Mouse (Mus musculus): Measurements from ENCODE around the gene Cnn2. TPM values are rescaled to one million over a fixed set of nuclear protein-coding genes. Genes with fewer than 3 reads are reported as not detected.

Cnn2 gene
- total RNA-seq, 2 experiments from 2014 or later, result 20.1 to 26.3 TPM

GRCm38 (mm10) chr10:79986963-79987362, 1.4 kb upstream of the Cnn2 start:
- peak; percentile 31 for ATAC-seq (replicated peaks; ENCODE audit: low FRiP score, poor library complexity, severe bottlenecking)

DNA sequence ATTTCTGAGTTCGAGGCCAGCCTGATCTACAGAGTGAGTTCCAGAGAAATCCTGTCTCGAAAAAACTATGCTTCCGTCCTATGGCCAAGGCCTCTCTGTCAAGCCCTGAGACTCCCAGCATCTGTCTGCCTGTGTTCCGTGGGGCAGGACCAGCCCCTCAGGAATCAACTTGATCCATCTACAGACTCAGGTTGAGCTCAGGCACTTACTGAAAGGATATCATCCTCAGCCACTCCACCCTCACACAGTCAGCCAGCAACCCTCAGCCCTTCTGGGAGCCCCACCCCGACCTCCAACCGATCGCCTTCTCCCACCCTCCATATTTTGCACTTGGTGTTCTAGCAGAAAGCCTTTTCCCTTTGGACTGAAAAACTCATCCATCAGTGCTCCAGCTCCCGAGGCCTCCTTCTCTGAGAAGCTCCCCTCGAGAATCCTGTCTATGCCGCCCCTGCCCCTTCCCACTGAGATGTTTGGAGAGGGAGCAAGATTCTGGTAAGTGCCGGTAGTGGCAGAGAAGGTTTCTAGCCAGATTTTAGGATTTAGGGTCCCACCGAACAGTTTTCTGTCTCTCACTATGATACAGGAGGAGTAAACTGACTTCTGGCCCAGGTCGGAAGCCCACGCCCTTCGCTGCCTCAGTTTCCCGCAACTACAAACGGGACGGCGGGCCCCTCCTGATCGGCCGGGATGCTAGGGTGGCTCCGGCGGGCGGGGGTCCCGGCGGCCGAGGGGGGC, 446 bp upstream of the Cnn2 start:
- no peak for ATAC-seq (replicated peaks; ENCODE audit: low FRiP score, poor library complexity, severe bottlenecking)

GRCm38 (mm10) chr10:79989272-79989786, 945 bp downstream of the Cnn2 start:
- no peak for ATAC-seq (replicated peaks; ENCODE audit: low FRiP score, poor library complexity, severe bottlenecking)

- no peak for ATAC-seq (replicated peaks; ENCODE audit: low FRiP score, poor library complexity, severe bottlenecking)
Measured at GRCm38 (mm10) chr10:79989870-79990269, 1.5 kb downstream of the Cnn2 start.

GRCm38 (mm10) chr10:79991099-79991498, 2.7 kb downstream of the Cnn2 start:
- ATAC-seq (replicated peaks; ENCODE audit: low FRiP score, poor library complexity, severe bottlenecking), result no peak

DNA sequence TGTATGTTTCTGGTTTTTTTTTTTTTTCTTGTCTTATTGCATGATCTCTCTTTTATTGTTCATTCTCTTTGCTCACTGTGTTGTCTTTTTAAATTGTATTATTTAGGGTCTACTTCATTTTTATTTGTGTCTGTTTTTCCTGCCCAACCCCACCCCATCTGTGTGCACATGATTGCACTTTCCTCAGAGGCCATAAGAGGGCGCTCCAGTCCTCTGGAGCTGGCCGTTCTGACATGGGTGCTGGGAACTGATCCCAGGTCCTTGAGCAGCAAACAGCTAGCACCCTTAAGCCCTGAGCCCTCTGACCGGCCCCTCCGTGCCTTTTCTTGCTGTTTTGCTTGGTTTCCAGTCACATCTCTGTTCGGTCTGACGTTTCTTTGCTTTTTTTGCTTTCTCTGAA, 3.2 kb downstream of the Cnn2 start:
- ATAC-seq (replicated peaks; ENCODE audit: low FRiP score, poor library complexity, severe bottlenecking), result no peak

DNA sequence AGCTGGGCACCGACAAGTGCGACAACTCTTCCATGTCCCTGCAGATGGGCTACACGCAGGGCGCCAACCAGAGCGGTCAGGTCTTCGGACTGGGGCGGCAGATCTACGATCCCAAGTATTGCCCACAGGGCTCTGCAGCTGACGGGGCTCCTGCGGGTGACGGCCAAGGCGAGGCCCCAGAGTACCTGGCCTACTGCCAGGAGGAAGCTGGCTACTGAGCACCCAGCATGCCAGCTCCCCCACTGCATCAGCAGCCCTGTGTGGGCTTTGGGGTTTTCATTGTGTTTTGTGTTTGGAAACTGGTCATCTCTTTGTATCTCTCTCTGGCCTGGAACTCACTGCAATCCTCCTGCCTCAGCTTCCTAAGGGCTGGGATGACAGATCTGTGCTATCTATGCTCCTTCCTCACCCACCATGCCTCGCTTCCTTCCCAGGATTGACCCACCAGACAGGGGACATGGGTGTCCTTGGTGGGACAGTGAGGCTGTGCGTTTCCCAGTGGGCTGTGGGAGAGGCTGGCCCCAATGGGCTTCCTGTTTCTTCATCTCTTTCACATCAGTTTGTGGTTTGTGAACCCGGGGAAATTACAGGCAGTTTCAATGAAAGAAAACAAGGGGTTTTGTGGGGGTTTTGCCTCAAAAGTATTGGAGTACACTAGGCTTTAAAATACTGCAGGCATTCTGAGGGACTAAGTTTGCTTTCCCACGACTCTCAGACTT, 6.2 kb downstream of the Cnn2 start:
- no peak for ATAC-seq (replicated peaks; ENCODE audit: low FRiP score, poor library complexity, severe bottlenecking)

GRCm38 (mm10) chr10:79995636-79996035, 7.3 kb downstream of the Cnn2 start:
- no peak for ATAC-seq (replicated peaks; ENCODE audit: low FRiP score, poor library complexity, severe bottlenecking)

DNA sequence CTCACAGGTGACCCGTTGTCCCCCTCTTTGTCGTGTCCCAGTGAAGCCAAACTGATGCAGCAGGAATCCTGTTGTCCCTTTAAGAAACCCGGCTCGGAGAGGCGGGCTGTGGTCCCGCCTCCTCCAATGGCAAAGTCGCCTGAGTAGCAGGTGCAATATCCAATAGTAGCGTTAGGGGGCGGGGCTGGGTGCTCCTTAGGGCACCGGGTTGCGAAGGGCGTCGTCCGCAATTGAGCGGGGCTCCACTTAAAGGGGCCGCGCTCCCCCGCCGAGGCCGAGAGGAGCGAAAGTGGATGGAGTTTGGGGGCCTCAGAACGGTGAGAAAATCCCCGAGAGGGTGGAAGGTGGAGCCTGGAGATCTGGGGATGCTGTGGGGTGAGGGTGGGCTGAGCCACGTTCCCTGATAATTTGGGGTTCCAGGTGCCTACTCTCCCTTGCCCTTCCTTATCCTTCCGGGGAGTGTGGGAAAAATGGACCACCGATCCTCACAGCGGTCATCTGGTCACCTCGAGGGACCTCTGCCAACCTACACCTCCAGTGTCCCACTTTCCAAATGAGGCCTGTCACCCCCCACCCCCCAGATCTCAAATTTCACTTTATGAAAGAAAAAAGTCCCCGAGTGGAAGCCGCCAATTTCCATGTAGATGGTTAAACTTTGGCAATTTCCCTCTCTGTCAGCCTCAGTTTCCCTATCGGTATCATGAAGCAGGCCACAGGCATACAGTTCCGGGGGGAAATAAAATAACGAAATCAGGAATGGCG, 8.1 kb downstream of the Cnn2 start, which contains the start of gene Abca7:
Gene Abca7 (plus strand): TSS at position 223 of the 762 bp plus-strand sequence.
- ATAC-seq (replicated peaks; ENCODE audit: low FRiP score, poor library complexity, severe bottlenecking), result peak; percentile 85

- peak; percentile 73 for ATAC-seq (replicated peaks; ENCODE audit: low FRiP score, poor library complexity, severe bottlenecking)
Measured at GRCm38 (mm10) chr10:79997034-79997760, 8.8 kb downstream of the Cnn2 start.

DNA sequence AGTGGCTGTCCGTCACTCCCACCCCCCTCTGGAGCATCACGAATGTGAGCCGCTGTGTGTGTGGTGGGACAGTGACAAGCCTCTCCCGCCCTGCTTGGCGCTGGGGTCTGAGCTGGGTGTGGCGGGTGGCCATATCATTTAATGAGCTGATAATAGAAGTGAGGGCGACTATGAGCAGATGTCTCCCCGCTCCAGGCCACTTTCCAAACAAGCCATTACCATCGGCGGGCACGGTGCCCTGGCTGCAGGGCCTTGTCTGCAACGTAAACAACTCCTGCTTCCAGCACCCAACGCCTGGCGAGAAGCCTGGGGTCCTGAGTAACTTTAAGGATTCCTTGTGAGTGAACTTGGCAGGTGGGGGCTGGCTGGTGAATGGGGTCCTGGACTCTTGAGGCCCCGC, 9.4 kb downstream of the Cnn2 start:
- peak; percentile 35 for ATAC-seq (replicated peaks; ENCODE audit: low FRiP score, poor library complexity, severe bottlenecking)

DNA sequence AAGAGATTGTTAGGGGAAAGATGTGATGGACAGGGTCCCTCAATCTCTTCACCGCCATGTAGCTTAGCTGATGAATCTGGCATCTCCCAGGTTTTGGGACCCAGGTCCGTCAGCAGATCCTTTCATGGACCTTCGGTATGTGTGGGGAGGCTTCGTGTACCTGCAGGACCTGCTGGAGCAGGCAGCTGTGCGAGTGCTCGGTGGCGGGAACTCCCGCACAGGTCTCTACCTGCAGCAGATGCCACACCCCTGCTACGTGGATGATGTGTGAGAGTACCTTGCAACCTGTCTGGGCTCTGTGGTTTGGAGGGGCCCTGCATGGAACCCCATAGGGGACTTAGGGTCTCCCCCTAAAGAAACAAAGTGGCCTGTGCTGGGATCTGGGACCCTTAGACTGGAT, 13.6 kb downstream of the Cnn2 start:
- no peak for ATAC-seq (replicated peaks; ENCODE audit: low FRiP score, poor library complexity, severe bottlenecking)

GRCm38 (mm10) chr10:80002829-80003228, 14.4 kb downstream of the Cnn2 start:
- no peak for ATAC-seq (replicated peaks; ENCODE audit: low FRiP score, poor library complexity, severe bottlenecking)

- peak; percentile 47; the same call in 1 of the 2 replicates for ATAC-seq (replicated peaks; ENCODE audit: low FRiP score, poor library complexity, severe bottlenecking)
Measured at GRCm38 (mm10) chr10:80003374-80004232, 15.2 kb downstream of the Cnn2 start.

GRCm38 (mm10) chr10:80004233-80004705, 15.9 kb downstream of the Cnn2 start:
- no peak for ATAC-seq (replicated peaks; ENCODE audit: low FRiP score, poor library complexity, severe bottlenecking)

DNA sequence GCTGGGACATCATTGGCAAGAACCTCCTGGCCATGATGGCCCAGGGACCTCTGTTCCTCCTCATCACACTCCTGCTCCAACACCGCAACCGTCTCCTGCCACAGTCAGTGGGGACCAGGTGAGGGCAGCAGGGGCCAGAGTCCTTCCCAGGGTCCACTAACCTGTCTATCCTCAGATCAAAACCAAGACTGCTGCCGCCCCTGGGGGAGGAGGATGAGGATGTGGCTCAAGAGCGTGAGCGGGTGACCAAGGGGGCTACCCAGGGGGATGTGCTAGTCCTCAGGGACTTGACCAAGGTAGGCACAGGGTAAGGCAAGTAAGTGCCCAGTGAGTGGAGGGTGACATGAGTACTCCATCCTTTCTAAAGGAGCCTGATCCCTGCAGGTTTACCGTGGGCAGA, 23.4 kb downstream of the Cnn2 start:
- no peak for ATAC-seq (replicated peaks; ENCODE audit: low FRiP score, poor library complexity, severe bottlenecking)

DNA sequence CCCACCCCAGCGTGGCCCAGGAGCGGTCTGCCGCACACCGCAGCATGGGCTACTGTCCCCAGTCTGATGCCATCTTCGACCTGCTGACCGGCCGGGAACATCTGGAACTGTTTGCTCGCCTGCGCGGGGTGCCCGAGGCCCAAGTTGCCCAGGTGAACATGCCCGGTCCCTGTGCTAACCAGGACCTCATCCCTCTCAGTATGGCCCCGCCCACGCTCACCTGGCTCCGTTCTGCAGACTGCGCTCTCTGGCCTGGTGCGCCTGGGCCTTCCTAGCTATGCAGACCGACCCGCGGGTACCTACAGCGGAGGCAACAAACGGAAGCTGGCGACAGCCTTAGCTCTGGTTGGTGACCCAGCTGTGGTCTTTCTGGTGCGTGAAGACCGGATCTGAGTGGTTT, 25.2 kb downstream of the Cnn2 start:
- no peak for ATAC-seq (replicated peaks; ENCODE audit: low FRiP score, poor library complexity, severe bottlenecking)

DNA sequence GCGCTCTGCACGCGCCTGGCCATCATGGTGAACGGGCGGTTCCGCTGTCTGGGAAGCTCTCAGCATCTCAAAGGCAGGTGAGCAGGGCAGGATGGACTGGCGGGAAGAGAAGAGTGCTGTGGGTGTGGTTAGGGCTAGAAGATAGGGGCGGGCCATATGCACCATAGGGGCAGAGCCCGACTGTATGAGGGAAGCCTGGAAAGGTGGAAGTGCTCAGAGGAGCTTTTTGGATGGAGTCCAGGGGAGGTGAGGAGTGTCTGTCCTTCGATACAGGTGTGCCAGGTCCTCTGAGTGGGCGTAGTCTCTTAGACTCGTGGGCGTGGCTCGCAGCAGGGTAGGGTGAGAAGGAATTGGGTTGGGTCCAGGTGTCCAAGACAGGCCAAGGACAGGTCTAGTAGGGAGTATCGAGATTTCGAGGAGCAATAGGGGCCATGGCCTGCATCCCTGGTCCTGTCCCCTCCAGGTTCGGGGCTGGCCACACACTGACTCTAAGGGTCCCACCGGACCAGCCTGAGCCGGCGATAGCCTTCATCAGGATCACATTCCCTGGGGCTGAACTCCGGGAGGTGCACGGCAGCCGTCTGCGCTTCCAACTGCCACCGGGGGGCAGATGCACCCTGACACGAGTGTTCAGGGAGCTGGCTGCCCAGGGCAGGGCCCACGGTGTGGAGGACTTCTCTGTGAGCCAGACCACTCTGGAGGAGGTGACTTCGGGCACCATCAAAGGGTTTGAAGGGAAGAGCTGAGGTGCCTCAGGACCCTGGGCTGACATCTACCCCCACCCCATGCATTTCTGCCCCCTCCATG, 26.3 kb downstream of the Cnn2 start:
- ATAC-seq (replicated peaks; ENCODE audit: low FRiP score, poor library complexity, severe bottlenecking), result no peak

All from erythroid progenitor cell, adult 5-6 weeks (primary cell).